Mouse (Mus musculus) mouse embryonic stem cell (cell line): ENCODE measurements around the gene Chac1.

Experiments
- in situ Hi-C, 2 experiments: fragments of 300-500 bp; cut with MboI; formaldehyde crosslinking; loops; 1 replicate in 1 of 2; 3 replicates in 1 of 2; pipeline ENCODE4 v1.14.3; 2019 to 2020; ENCODE audit warnings: low sequenced_read_pairs in 2 of 2, low pct_unique_long_range_greater_than_20kb in 1 of 2, mixed read lengths in 1 of 2; ENCODE audit not compliant: unreplicated experiment in 1 of 2

Chac1 gene

GRCm38 (mm10) chr2:119326161-119327101 lies 24.6 kb upstream of the Chac1 start:
- in situ Hi-C loops = loop anchor here in 1 of 2 experiments (25.0 kb wide), 1 partner anchor 186 kb away; no protein-coding TSS in a partner anchor

GRCm38 (mm10) chr2:119327102-119327480 lies 23.9 kb upstream of the Chac1 start:
- in situ Hi-C loops = loop anchor here in 1 of 2 experiments (25.0 kb wide), 1 partner anchor 185 kb away; no protein-coding TSS in a partner anchor

- in situ Hi-C loops = loop anchor here in 1 of 2 experiments (25.0 kb wide), 1 partner anchor 184 kb away; no protein-coding TSS in a partner anchor
These were observed 23.0 kb upstream of the Chac1 start for GRCm38 (mm10) chr2:119327942-119328526.

GRCm38 (mm10) chr2:119328546-119328945 lies 22.5 kb upstream of the Chac1 start:
- in situ Hi-C loops = loop anchor here in 1 of 2 experiments (25.0 kb wide), 1 partner anchor 184 kb away; no protein-coding TSS in a partner anchor

- in situ Hi-C loops = loop anchor here in 1 of 2 experiments (25.0 kb wide), 1 partner anchor 183 kb away; no protein-coding TSS in a partner anchor
These were observed 21.8 kb upstream of the Chac1 start for GRCm38 (mm10) chr2:119329123-119329817.

- in situ Hi-C loops = loop anchor here (5.0 to 25.0 kb wide), 2 partner anchors 33 to 182 kb away; no protein-coding TSS in a partner anchor
These were observed 20.2 kb upstream of the Chac1 start for GRCm38 (mm10) chr2:119330795-119331194.

- in situ Hi-C loops = loop anchor here (5.0 to 25.0 kb wide), 2 partner anchors 35 to 180 kb away; no protein-coding TSS in a partner anchor
These were observed 18.8 kb upstream of the Chac1 start for GRCm38 (mm10) chr2:119332177-119332661.

- in situ Hi-C loops = loop anchor here (5.0 to 25.0 kb wide), 2 partner anchors 37 to 178 kb away; no protein-coding TSS in a partner anchor
These were observed 16.9 kb upstream of the Chac1 start for GRCm38 (mm10) chr2:119334135-119334534.

- in situ Hi-C loops = loop anchor here (5.0 to 25.0 kb wide), 2 partner anchors 38 to 177 kb away; no protein-coding TSS in a partner anchor
These were observed 16.0 kb upstream of the Chac1 start for GRCm38 (mm10) chr2:119334964-119335525.

- in situ Hi-C loops = loop anchor here in 1 of 2 experiments (25.0 kb wide), 1 partner anchor 177 kb away; no protein-coding TSS in a partner anchor
These were observed 15.5 kb upstream of the Chac1 start for GRCm38 (mm10) chr2:119335535-119335934.

GRCm38 (mm10) chr2:119336002-119336401 lies 15.0 kb upstream of the Chac1 start:
- in situ Hi-C loops = loop anchor here in 1 of 2 experiments (25.0 kb wide), 1 partner anchor 176 kb away; no protein-coding TSS in a partner anchor

GRCm38 (mm10) chr2:119336470-119336869 lies 14.6 kb upstream of the Chac1 start:
- in situ Hi-C loops = loop anchor here in 1 of 2 experiments (25.0 kb wide), 1 partner anchor 176 kb away; no protein-coding TSS in a partner anchor

GRCm38 (mm10) chr2:119337425-119338265 lies 13.4 kb upstream of the Chac1 start:
- in situ Hi-C loops = loop anchor here in 1 of 2 experiments (25.0 kb wide), 1 partner anchor 175 kb away; no protein-coding TSS in a partner anchor

- in situ Hi-C loops = loop anchor here in 1 of 2 experiments (25.0 kb wide), 1 partner anchor 168 kb away; no protein-coding TSS in a partner anchor
These were observed 6.4 kb upstream of the Chac1 start for GRCm38 (mm10) chr2:119344537-119345138.

- in situ Hi-C loops = no loop called here
These were observed 2.7 kb downstream of the Chac1 start for GRCm38 (mm10) chr2:119353707-119354106.

- in situ Hi-C loops = no loop called here
These were observed 4.1 kb downstream of the Chac1 start for GRCm38 (mm10) chr2:119355089-119355488.
